Mouse (Mus musculus) C2C12 (cell line): ENCODE data around the gene Epn3.

Experiments used
- CTCF ChIP-seq: IDR thresholded peaks from one replicate; pipeline ENCODE4 v1.5.1; 2011; ENCODE audit not compliant: control insufficient read depth, insufficient read depth, insufficient read length
- MYOG ChIP-seq: IDR thresholded peaks from one replicate; pipeline ENCODE4 v1.6.1; 2011; ENCODE audit not compliant: control insufficient read depth, insufficient read length; ENCODE audit errors: extremely low read depth
- USF1 ChIP-seq: IDR thresholded peaks from one replicate; pipeline ENCODE4 v1.6.1; 2011; ENCODE audit warnings: low read depth, mild to moderate bottlenecking, control low read depth, moderate library complexity

DNA sequence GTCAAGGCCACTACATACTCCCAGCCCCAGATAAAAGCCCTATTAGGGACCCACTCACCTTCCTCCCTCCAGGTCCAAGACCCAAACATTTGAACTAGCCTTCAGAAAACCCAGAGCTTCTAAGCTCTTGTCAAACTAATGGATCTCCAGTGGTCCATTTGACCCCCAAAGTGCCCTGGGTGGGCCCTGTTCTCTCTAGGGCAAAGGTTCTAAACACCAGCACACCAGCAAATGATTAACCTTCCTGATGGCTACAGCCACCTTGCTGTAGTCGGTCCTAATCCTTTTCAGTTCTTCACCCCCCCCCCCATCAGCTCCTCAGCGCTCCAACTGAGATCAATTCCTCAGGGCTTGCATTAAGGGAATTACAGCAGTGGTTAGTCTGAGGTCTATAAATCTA lies 35.6 kb downstream of the Epn3 start:
- TF ChIP-seq CTCF (no peak), MYOG (no peak), USF1 (no peak)
